8 mouse cellular contexts compared by ENCODE assay signal in genomic region chr5:52878847-52879246, GRCm38 (mm10). TPM values are rescaled to one million over a fixed set of nuclear protein-coding genes. Genes with fewer than 3 reads are reported as not detected.
DNase-seq lines count a peak whose midpoint lies in the region; ATAC-seq and TF ChIP-seq lines count a peak whose summit lies in the region.

No protein-coding gene starts in this region.

- peak; percentile 76 for TF ChIP-seq CTCF in kidney, postnatal 0 days (IDR thresholded peaks at IDR 0.05; ENCODE audit: low read depth)
- TF ChIP-seq CTCF in liver, embryonic 14.5 days (IDR thresholded peaks at IDR 0.05; ENCODE audit: low read depth), result peak; percentile 75

- H3K9me3 ChIP-seq in heart, embryonic 16.5 days (replicated peaks; ENCODE audit: control insufficient read depth, low read length), result peaks cover 6% of the 10 kb centered on the region; the same call in 1 of the 2 replicates
- no peaks in the 10 kb centered on the region for H3K9me3 ChIP-seq in kidney, postnatal 0 days (replicated peaks; ENCODE audit: low read length)
- no peaks in the 10 kb centered on the region for H3K9me3 ChIP-seq in liver, embryonic 14.5 days (ENCODE audit: control insufficient read depth, low read length)
- no peaks in the 10 kb centered on the region for H3K9me3 ChIP-seq in neural tube, embryonic 13.5 days

- H3K36me3 ChIP-seq in heart, embryonic 16.5 days (ENCODE audit: control insufficient read depth, insufficient read depth), result no peaks in the 10 kb centered on the region
- H3K36me3 ChIP-seq in kidney, postnatal 0 days (ENCODE audit: insufficient read depth, low read length), result no peaks in the 10 kb centered on the region
- H3K36me3 ChIP-seq in liver, embryonic 14.5 days (replicated peaks; ENCODE audit: control insufficient read depth, insufficient read depth, low read depth), result no peaks in the 10 kb centered on the region
- H3K36me3 ChIP-seq in neural tube, embryonic 13.5 days, result no peaks in the 10 kb centered on the region

- ATAC-seq in heart, embryonic 16.5 days (replicated peaks; ENCODE audit: extremely low read depth, insufficient read depth, low FRiP score), result 0 out of 2 replicates have a peak, but pooled peaks have one; percentile 58
- ATAC-seq in kidney, postnatal 0 days (replicated peaks; ENCODE audit: low FRiP score, low read depth), result peak; percentile 57; the same call in 1 of the 2 replicates
- no peak for ATAC-seq in liver, embryonic 14.5 days (ENCODE audit: insufficient read depth)
- ATAC-seq in neural tube, embryonic 13.5 days (ENCODE audit: low read depth), result peak; percentile 87; the same call in 1 of the 2 replicates

- TF ChIP-seq EP300 in liver, embryonic 14.5 days (IDR thresholded peaks at IDR 0.05; ENCODE audit: low read depth), result no peak

- H3K4me3 ChIP-seq in heart, embryonic 16.5 days (ENCODE audit: low read length), result no peak overlapping the region
- no peak overlapping the region for H3K4me3 ChIP-seq in kidney, postnatal 0 days (replicated peaks; ENCODE audit: low read depth, low read length)
- no peak overlapping the region for H3K4me3 ChIP-seq in liver, embryonic 14.5 days (ENCODE audit: insufficient read depth in 1 of 2, low read depth in 2 of 2, low read length in 2 of 2)
- no peak overlapping the region for H3K4me3 ChIP-seq in neural tube, embryonic 13.5 days

- DNase-seq in CD4-positive helper T cell, adult 2 months (ENCODE audit: low read depth, low spot score), result peak; percentile 60
- DNase-seq in adipocyte (ENCODE audit: low spot score), result peak; percentile 75
- DNase-seq in embryo, embryonic 11 days, result peak; percentile 89
- peak; percentile 89 for DNase-seq in kidney, postnatal 0 days (ENCODE audit: low spot score)
- DNase-seq in liver, embryonic 14.5 days (ENCODE audit: low read depth in 3 of 3, low spot score in 3 of 3), result peak; percentile 10 to 36 (median 12)
- DNase-seq in thymus, postnatal 25 days, result peak; percentile 55

- H3K27me3 ChIP-seq in heart, embryonic 16.5 days (ENCODE audit: control insufficient read depth, insufficient read depth, low read length), result no peaks in the 10 kb centered on the region
- no peaks in the 10 kb centered on the region for H3K27me3 ChIP-seq in kidney, postnatal 0 days (ENCODE audit: insufficient read depth, low read length)
- no peaks in the 10 kb centered on the region for H3K27me3 ChIP-seq in liver, embryonic 14.5 days (ENCODE audit: control insufficient read depth, insufficient read depth, low read length)
- no peaks in the 10 kb centered on the region; the same call in 1 of the 2 replicates for H3K27me3 ChIP-seq in neural tube, embryonic 13.5 days

- H3K4me2 ChIP-seq in heart, embryonic 16.5 days (ENCODE audit: low read depth, low read length), result no peak overlapping the region
- no peak overlapping the region for H3K4me2 ChIP-seq in kidney, postnatal 0 days (ENCODE audit: low read length)
- H3K4me2 ChIP-seq in liver, embryonic 14.5 days (ENCODE audit: low read depth), result no peak overlapping the region
- no peak overlapping the region for H3K4me2 ChIP-seq in neural tube, embryonic 13.5 days

- no peak overlapping the region for H3K9ac ChIP-seq in heart, embryonic 16.5 days (ENCODE audit: low read length)
- H3K9ac ChIP-seq in kidney, postnatal 0 days (ENCODE audit: low read depth, low read length), result no peak overlapping the region
- no peak overlapping the region for H3K9ac ChIP-seq in liver, embryonic 14.5 days (replicated peaks)
- H3K9ac ChIP-seq in neural tube, embryonic 13.5 days, result no peak overlapping the region

- WGBS in heart, embryonic 16.5 days, result 2% methylated on average over 8 of the region's 14 CpGs
- WGBS in kidney, postnatal 0 days, result 4% methylated on average over 8 of the region's 14 CpGs
- WGBS in liver, embryonic 14.5 days (ENCODE audit: insufficient replicate concordance), result 7% methylated on average over 10 of the region's 14 CpGs
- 5% methylated on average over 8 of the region's 14 CpGs for WGBS in neural tube, embryonic 13.5 days

- H3K4me1 ChIP-seq in heart, embryonic 16.5 days (ENCODE audit: control insufficient read depth, insufficient read depth, low read length), result no peaks in the 10 kb centered on the region
- no peaks in the 10 kb centered on the region for H3K4me1 ChIP-seq in kidney, postnatal 0 days (replicated peaks; ENCODE audit: insufficient read depth, low read length)
- H3K4me1 ChIP-seq in liver, embryonic 14.5 days (replicated peaks; ENCODE audit: control insufficient read depth in 2 of 2, insufficient read depth in 2 of 2, low read length in 1 of 2), result no peaks in the 10 kb centered on the region
- H3K4me1 ChIP-seq in neural tube, embryonic 13.5 days (replicated peaks), result no peaks in the 10 kb centered on the region

- no peak overlapping the region for H3K27ac ChIP-seq in heart, embryonic 16.5 days (ENCODE audit: low read length)
- no peak overlapping the region for H3K27ac ChIP-seq in kidney, postnatal 0 days
- H3K27ac ChIP-seq in liver, embryonic 14.5 days, result no peak overlapping the region
- no peak overlapping the region for H3K27ac ChIP-seq in neural tube, embryonic 13.5 days (replicated peaks)

RNA-seq across cellular contexts. Expression of gene Anapc4, which starts 45.0 kb away (rescaled TPM):
- polyA plus RNA-seq in heart, embryonic 16.5 days (2015; fragmentation: Nextera tagmentation; extraction: Ambion mirVana), result 66.7 and 76.0 TPM in 2 replicates
- 72.3 and 79.6 TPM in 2 replicates for polyA plus RNA-seq in kidney, postnatal 0 days (2015; fragmentation: Nextera tagmentation; extraction: Ambion mirVana)
- polyA plus RNA-seq in liver, embryonic 14.5 days (2012; rRNA removed), result 10.9 and 23.3 TPM in 2 replicates
- 26.9 and 29.8 TPM in 2 replicates for polyA plus RNA-seq in liver, embryonic 14.5 days (2014; fragmentation: Nextera tagmentation; extraction: Ambion mirVana)
- polyA plus RNA-seq in neural tube, embryonic 13.5 days (2015; fragmentation: Nextera tagmentation; extraction: Ambion mirVana), result 112 and 128 TPM in 2 replicates

Comparison
In these comparisons a context has a peak if more than half of its experiments do, and no peak if none do; other contexts are left out.
1. DNase-seq: peak in every context shown above with its lines; median percentile 89 in embryo, embryonic 11 days; 89 in kidney, postnatal 0 days; 75 in adipocyte; 60 in CD4-positive helper T cell, adult 2 months; 55 in thymus, postnatal 25 days; 12 in liver, embryonic 14.5 days.